Mouse (Mus musculus) testis, adult 2 months (tissue): ENCODE measurements around the gene Prpf4.

ENCODE experiments used
- CTCF ChIP-seq: fragments of 200-500 bp; IDR thresholded peaks from 2 replicates; pipeline ENCODE4 v1.5.1; 2012; ENCODE audit warnings: low read depth, mild to moderate bottlenecking, inconsistent platforms, low read length, moderate library complexity; ENCODE audit not compliant: control insufficient read depth, insufficient read depth, insufficient replicate concordance
- POLR2A ChIP-seq: fragments of 200-500 bp; IDR thresholded peaks from 2 replicates; pipeline ENCODE4 v1.6.1; 2012; ENCODE audit warnings: low read depth, mild to moderate bottlenecking, inconsistent platforms, low read length, moderate library complexity; ENCODE audit not compliant: control insufficient read depth

- TF ChIP-seq CTCF: no peak
- no peak for TF ChIP-seq POLR2A
These were observed 47.0 kb upstream of the Prpf4 start for GRCm38 (mm10) chr4:62361571-62361970.
